Mouse (Mus musculus) heart, embryonic 14.5 days (tissue): Measurements from ENCODE around the gene Zc3h12b. TPM values are rescaled to one million over a fixed set of nuclear protein-coding genes. Genes with fewer than 3 reads are reported as not detected.
A peak's percentile ranks its signal among the peaks of the same experiment; 100 is the strongest.
"Not testable (repeated sequence)": the region's sequence is repeated elsewhere in the genome, so short reads cannot be mapped to it uniquely, and the experiment has no call there.

ENCODE experiments used
- ATAC-seq: fragments of 200-750 bp; cut with Nextera tagmentation; 2 replicates; pipeline ENCODE4 v1.8.0; 2017; ENCODE audit warnings: low read depth, moderate TSS enrichment; ENCODE audit not compliant: insufficient number of reproducible peaks, insufficient read depth, low FRiP score
- H3K27ac ChIP-seq, 2 experiments: fragments of 200-500 bp in 1 of 2; fragments of 300-500 bp in 1 of 2; sonication (generic) in 1 of 2; replicated peaks in 1 of 2; 2 replicates each; pipeline ENCODE4 v1.5.1; 2012 to 2014; ENCODE audit warnings: low read depth in 2 of 2, low read length in 2 of 2, control low read depth in 1 of 2, mild to moderate bottlenecking in 1 of 2, mixed read lengths in 1 of 2; ENCODE audit not compliant: control insufficient read depth in 1 of 2, insufficient read depth in 1 of 2
- H3K27me3 ChIP-seq: fragments of 300-500 bp; sonication (generic); 2 replicates; pipeline ENCODE4 v1.6.1; 2014; ENCODE audit warnings: mild to moderate bottlenecking, low read length, control low read depth; ENCODE audit not compliant: control insufficient read depth, insufficient read depth
- H3K36me3 ChIP-seq: fragments of 300-500 bp; sonication (generic); 2 replicates; pipeline ENCODE4 v1.6.1; 2014; ENCODE audit warnings: mild to moderate bottlenecking, control low read depth, low read length, mixed read lengths; ENCODE audit not compliant: control insufficient read depth, insufficient read depth
- H3K4me1 ChIP-seq, 2 experiments: fragments of 200-500 bp in 1 of 2; fragments of 300-500 bp in 1 of 2; sonication (generic) in 1 of 2; 2 replicates each; pipeline ENCODE4 v1.6.1; 2012 to 2014; ENCODE audit warnings: low read length in 2 of 2, control low read depth in 1 of 2, mixed read lengths in 1 of 2; ENCODE audit not compliant: control insufficient read depth in 2 of 2, insufficient read depth in 2 of 2
- H3K4me2 ChIP-seq: fragments of 300-500 bp; sonication (generic); 2 replicates; pipeline ENCODE4 v1.6.1; 2014; ENCODE audit warnings: mild to moderate bottlenecking, low read length
- H3K4me3 ChIP-seq, 2 experiments: fragments of 200-500 bp in 1 of 2; fragments of 300-500 bp in 1 of 2; sonication (generic) in 1 of 2; 2 replicates each; pipeline ENCODE4 v1.5.1; 2012 to 2014; ENCODE audit warnings: low read length in 2 of 2, mild to moderate bottlenecking in 2 of 2, control low read depth in 1 of 2, low read depth in 1 of 2, moderate library complexity in 1 of 2; ENCODE audit not compliant: control insufficient read depth in 1 of 2, insufficient read depth in 1 of 2
- H3K9ac ChIP-seq: fragments of 300-500 bp; sonication (generic); 2 replicates; pipeline ENCODE4 v1.6.1; 2014; ENCODE audit warnings: mild to moderate bottlenecking, low read length
- H3K9me3 ChIP-seq: fragments of 300-500 bp; sonication (generic); 2 replicates; pipeline ENCODE4 v1.6.1; 2016; ENCODE audit warnings: low read length, control low read depth; ENCODE audit not compliant: control insufficient read depth
- WGBS: fragments of 180-500 bp; shearing (Covaris S2); extraction: QIAGEN DNeasy Blood & Tissue Kit; methylation state at CpG from one replicate; pipeline ENCODE4 v1.1.7; 2014; 5-methylcytosine and 5-hydroxymethylcytosine counted together
- polyA plus RNA-seq: library from polyadenylated mRNA; unstranded; fragments of >200 nt; fragmentation: Nextera tagmentation; extraction: Ambion mirVana; gene quantifications from 2 replicates; pipeline ENCODE4 v1.2.1, GENCODE M21; 2014

The Zc3h12b gene
- polyA plus RNA-seq, 1 experiment from 2014 or later: 2.6 TPM

DNA sequence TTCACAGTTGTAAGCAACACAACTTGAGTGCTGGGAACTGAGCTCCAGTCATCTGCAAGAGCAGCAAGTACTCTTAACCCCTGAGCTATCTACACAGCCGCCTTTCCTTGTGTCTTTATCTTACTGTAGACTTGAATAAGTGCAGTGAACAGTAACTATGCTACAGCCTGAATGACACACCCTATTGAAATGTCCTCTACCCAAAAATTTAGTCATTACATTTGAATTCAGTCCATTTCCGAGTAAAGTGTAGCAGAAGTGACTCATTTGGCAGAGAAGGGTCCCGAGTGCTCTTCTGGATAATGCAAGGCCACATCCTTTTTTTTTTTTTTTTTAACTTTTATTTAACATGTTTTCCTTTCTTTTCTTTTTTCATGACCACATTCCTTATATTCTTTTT is 191.2 kb downstream of the Zc3h12b start:
- Histone ChIP-seq H3K9me3 (no peaks in the 10 kb centered on the region), H3K27me3 (no peaks in the 10 kb centered on the region), H3K4me3 (no peak overlapping the region), H3K4me1 (no peaks in the 10 kb centered on the region), H3K9ac (no peak overlapping the region), H3K4me2 (no peak overlapping the region), H3K36me3 (no peaks in the 10 kb centered on the region), H3K27ac (no peak overlapping the region)
- WGBS: 73% methylated on average over 3 of the region's 3 CpGs
- no peak for ATAC-seq

- 85% methylated on average over 2 of the region's 2 CpGs for WGBS
- H3K4me3 ChIP-seq: no peak overlapping the region
- ATAC-seq: no peak
- H3K9ac ChIP-seq: no peak overlapping the region
- H3K4me1 ChIP-seq: no peaks in the 10 kb centered on the region
- H3K27me3 ChIP-seq: no peaks in the 10 kb centered on the region
- H3K4me2 ChIP-seq: no peak overlapping the region
- H3K36me3 ChIP-seq: peaks cover 45% of the 10 kb centered on the region
- no peaks in the 10 kb centered on the region for H3K9me3 ChIP-seq
- no peak overlapping the region for H3K27ac ChIP-seq
Measured at GRCm38 (mm10) chrX:95935481-95935880, 224.0 kb downstream of the Zc3h12b start.

- H3K4me2 ChIP-seq: no peak overlapping the region
- no peak for ATAC-seq
- 87% methylated on average over 2 of the region's 2 CpGs for WGBS
- H3K4me1 ChIP-seq: no peaks in the 10 kb centered on the region
- no peak overlapping the region for H3K9ac ChIP-seq
- H3K36me3 ChIP-seq: peaks cover 68% of the 10 kb centered on the region
- H3K9me3 ChIP-seq: no peaks in the 10 kb centered on the region
- H3K27ac ChIP-seq: no peak overlapping the region
- no peaks in the 10 kb centered on the region for H3K27me3 ChIP-seq
- H3K4me3 ChIP-seq: no peak overlapping the region
Measured at GRCm38 (mm10) chrX:95945496-95945895, 234.0 kb downstream of the Zc3h12b start.

GRCm38 (mm10) chrX:95948135-95948534 is 236.7 kb downstream of the Zc3h12b start:
- no peak overlapping the region for H3K4me2 ChIP-seq
- H3K4me3 ChIP-seq: no peak overlapping the region
- WGBS: 86% methylated on average over 4 of the region's 4 CpGs
- peaks cover 69% of the 10 kb centered on the region for H3K36me3 ChIP-seq
- no peak overlapping the region for H3K27ac ChIP-seq
- no peaks in the 10 kb centered on the region for H3K27me3 ChIP-seq
- ATAC-seq: no peak
- H3K9ac ChIP-seq: no peak overlapping the region
- no peaks in the 10 kb centered on the region for H3K9me3 ChIP-seq
- H3K4me1 ChIP-seq: no peaks in the 10 kb centered on the region

- Histone ChIP-seq H3K27me3 (no peaks in the 10 kb centered on the region), H3K4me3 (no peak overlapping the region), H3K4me1 (peaks cover 0 to 2% of the 10 kb centered on the region in 2 experiments; a peak in 2 of 4 replicates), H3K36me3 (peaks cover 59% of the 10 kb centered on the region), H3K9me3 (no peaks in the 10 kb centered on the region), H3K4me2 (no peak overlapping the region), H3K27ac (no peak overlapping the region), H3K9ac (no peak overlapping the region)
- ATAC-seq: no peak
- 34% methylated on average over 3 of the region's 3 CpGs for WGBS
Measured at GRCm38 (mm10) chrX:95950776-95951175, 239.3 kb downstream of the Zc3h12b start.

GRCm38 (mm10) chrX:95956497-95957293 is 245.2 kb downstream of the Zc3h12b start, which contains the start of gene Las1l:
Las1l (minus strand) TSS chrX:95956962.
- Histone ChIP-seq H3K27me3 (no peaks in the 10 kb centered on the region), H3K4me2 (peak within 1 kb of the TSS; percentile 72), H3K4me3 (peak within 1 kb of the TSS; percentile 61 to 79), H3K36me3 (peaks cover 10% of the 10 kb centered on the region; the same call in 1 of the 2 replicates), H3K9ac (peak within 1 kb of the TSS; percentile 76), H3K4me1 (peaks cover 0 to 2% of the 10 kb centered on the region in 2 experiments; a peak in 2 of 4 replicates), H3K9me3 (no peaks in the 10 kb centered on the region), H3K27ac (peak within 1 kb of the TSS; percentile 63 to 69)
- peak; percentile 99 for ATAC-seq
- 21% methylated on average over 42 of the region's 42 CpGs for WGBS

GRCm38 (mm10) chrX:95957461-95957860 is 246.0 kb downstream of the Zc3h12b start:
- Histone ChIP-seq H3K4me2 (peak overlapping the region; percentile 62), H3K4me3 (peak overlapping the region in 1 of 2 experiments; percentile 61; a peak in 2 of 4 replicates), H3K9ac (peak overlapping the region; percentile 59)
- not testable (repeated sequence) for H3K9me3 ChIP-seq, H3K27me3 ChIP-seq, H3K27ac ChIP-seq, H3K4me1 ChIP-seq, ATAC-seq, H3K36me3 ChIP-seq
- 35% methylated on average over 11 of the region's 11 CpGs for WGBS
